Mouse (Mus musculus) forebrain, postnatal 0 days (tissue): ENCODE measurements around the gene Gm21992. TPM values are rescaled to one million over a fixed set of nuclear protein-coding genes. Genes with fewer than 3 reads are reported as not detected.

ENCODE experiments used
- ATAC-seq: fragments of 200-750 bp; cut with Nextera tagmentation; 2 replicates; pipeline ENCODE4 v1.8.0; 2017; ENCODE audit warnings: mild to moderate bottlenecking, moderate library complexity
- DNase-seq: peaks from one replicate; pipeline ENCODE4 v3.0.0-alpha.2; 2015
- H3K27ac ChIP-seq: fragments of 300-500 bp; sonication (generic); 2 replicates; pipeline ENCODE4 v1.5.1; 2014; ENCODE audit warnings: low read depth, mild to moderate bottlenecking, antibody characterized with exemption, low read length, moderate library complexity, mixed read lengths
- H3K27me3 ChIP-seq: fragments of 300-500 bp; sonication (generic); 2 replicates; pipeline ENCODE4 v1.6.1; 2014; ENCODE audit warnings: mild to moderate bottlenecking, low read length, mixed read lengths; ENCODE audit not compliant: insufficient read depth
- H3K36me3 ChIP-seq: fragments of 300-500 bp; sonication (generic); 2 replicates; pipeline ENCODE4 v1.6.1; 2014; ENCODE audit warnings: mild to moderate bottlenecking, moderate library complexity; ENCODE audit not compliant: insufficient read depth
- H3K4me1 ChIP-seq: fragments of 300-500 bp; sonication (generic); 2 replicates; pipeline ENCODE4 v1.6.1; 2014; ENCODE audit warnings: antibody characterized with exemption; ENCODE audit not compliant: insufficient read depth
- H3K4me2 ChIP-seq: fragments of 300-500 bp; sonication (generic); 2 replicates; pipeline ENCODE4 v1.6.1; 2014; ENCODE audit warnings: low read depth, mild to moderate bottlenecking, moderate library complexity
- H3K4me3 ChIP-seq: fragments of 300-500 bp; sonication (generic); 2 replicates; pipeline ENCODE4 v1.5.1; 2014; ENCODE audit warnings: low read depth, low read length, mixed read lengths
- H3K9ac ChIP-seq: fragments of 300-500 bp; sonication (generic); 2 replicates; pipeline ENCODE4 v1.6.1; 2014; ENCODE audit warnings: mild to moderate bottlenecking
- H3K9me3 ChIP-seq: fragments of 300-500 bp; sonication (generic); 2 replicates; pipeline ENCODE4 v1.6.1; 2016; ENCODE audit warnings: low read length
- CTCF ChIP-seq: sonication (generic); IDR thresholded peaks from 2 replicates; pipeline ENCODE4 v1.5.1; 2016; ENCODE audit warnings: antibody characterized with exemption, control low read depth, low read depth
- WGBS: fragments of 180-500 bp; shearing (Covaris S2); extraction: QIAGEN DNeasy Blood & Tissue Kit; methylation state at CpG from one replicate; pipeline ENCODE4 v1.1.7; 2014; 5-methylcytosine and 5-hydroxymethylcytosine counted together
- polyA plus RNA-seq: library from polyadenylated mRNA; unstranded; fragments of >200 nt; fragmentation: Nextera tagmentation; extraction: Ambion mirVana; gene quantifications from 2 replicates; pipeline ENCODE4 v1.2.1, GENCODE M21; 2015
- total RNA-seq: library from RNA; depleted of rRNA; stranded (reverse); fragments of >200 nt; gene quantifications from 2 replicates; pipeline ENCODE4 v1.2.3, GENCODE M21; 2014

The Gm21992 gene
- total and polyA plus RNA-seq, 2 experiments from 2014 or later, result 15.0 to 20.4 TPM

DNA sequence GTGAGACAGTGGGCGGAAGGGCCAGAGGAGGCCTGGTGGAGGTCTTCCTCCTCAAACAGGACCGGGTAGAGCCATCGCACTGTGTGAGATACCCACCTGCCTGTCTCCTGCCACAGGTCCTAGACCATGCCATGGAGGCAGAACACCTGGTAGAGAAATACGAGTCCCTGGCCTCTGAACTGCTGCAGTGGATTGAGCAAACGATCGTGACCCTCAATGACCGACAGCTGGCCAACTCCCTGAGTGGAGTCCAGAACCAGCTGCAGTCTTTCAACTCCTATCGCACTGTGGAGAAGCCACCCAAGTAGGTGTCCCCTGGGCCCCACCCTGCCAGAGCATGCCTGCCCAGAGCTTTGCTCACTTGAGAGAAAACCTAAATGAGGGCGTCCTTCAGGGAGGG lies 82.2 kb downstream of the Gm21992 start:
- no peaks in the 10 kb centered on the region for H3K9me3 ChIP-seq
- TF ChIP-seq CTCF, result no peak
- no peak overlapping the region for H3K4me2 ChIP-seq
- H3K27ac ChIP-seq, result no peak overlapping the region
- ATAC-seq (no peak), DNase-seq (no peak)
- H3K9ac ChIP-seq, result no peak overlapping the region
- peaks cover 86% of the 10 kb centered on the region for H3K36me3 ChIP-seq
- no peaks in the 10 kb centered on the region for H3K4me1 ChIP-seq
- no peaks in the 10 kb centered on the region for H3K27me3 ChIP-seq
- WGBS, result 90% methylated on average over 9 of the region's 9 CpGs
- H3K4me3 ChIP-seq, result no peak overlapping the region

GRCm38 (mm10) chr19:4720671-4721244 lies 90.7 kb downstream of the Gm21992 start:
- Histone ChIP-seq H3K4me3 (no peak overlapping the region), H3K4me1 (no peaks in the 10 kb centered on the region), H3K9me3 (no peaks in the 10 kb centered on the region), H3K9ac (no peak overlapping the region), H3K27ac (no peak overlapping the region), H3K27me3 (no peaks in the 10 kb centered on the region), H3K4me2 (no peak overlapping the region), H3K36me3 (peaks cover 49% of the 10 kb centered on the region)
- WGBS, result 20% methylated on average over 11 of the region's 11 CpGs
- ATAC-seq (no peak), DNase-seq (no peak)
- no peak for TF ChIP-seq CTCF

GRCm38 (mm10) chr19:4720112-4720511 lies 91.3 kb downstream of the Gm21992 start:
- ATAC-seq, result no peak
- no peak overlapping the region for H3K4me2 ChIP-seq
- no peak overlapping the region for H3K4me3 ChIP-seq
- H3K4me1 ChIP-seq, result no peaks in the 10 kb centered on the region
- DNase-seq, result no peak
- WGBS, result 86% methylated on average over 15 of the region's 15 CpGs
- H3K27ac ChIP-seq, result no peak overlapping the region
- no peaks in the 10 kb centered on the region for H3K27me3 ChIP-seq
- no peak overlapping the region for H3K9ac ChIP-seq
- peaks cover 44% of the 10 kb centered on the region for H3K36me3 ChIP-seq
- TF ChIP-seq CTCF, result no peak
- no peaks in the 10 kb centered on the region for H3K9me3 ChIP-seq

DNA sequence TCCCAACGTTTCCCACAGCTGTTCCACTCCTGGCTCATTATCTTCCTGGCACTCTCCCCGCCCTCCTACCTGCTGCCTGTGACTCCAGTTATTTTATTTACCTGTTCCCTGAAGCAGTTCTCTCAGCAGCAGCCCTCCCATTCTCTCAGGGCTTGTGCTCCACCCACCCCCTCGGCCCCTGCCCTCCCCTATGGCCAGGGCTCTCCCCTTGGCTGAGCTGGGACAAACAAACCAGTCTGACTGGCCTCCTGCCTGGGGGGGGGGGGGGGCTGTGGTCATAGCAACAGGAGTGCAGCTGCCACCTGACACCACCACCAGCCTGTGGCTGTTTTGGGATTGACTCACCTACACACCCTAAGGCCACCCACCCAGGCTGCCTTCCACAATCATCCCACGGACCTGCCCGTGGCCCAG lies 92.1 kb downstream of the Gm21992 start:
- Histone ChIP-seq H3K4me3 (no peak overlapping the region), H3K9me3 (no peaks in the 10 kb centered on the region), H3K4me1 (no peaks in the 10 kb centered on the region; the same call in 1 of the 2 replicates), H3K27me3 (no peaks in the 10 kb centered on the region), H3K27ac (no peak overlapping the region), H3K36me3 (peaks cover 38% of the 10 kb centered on the region), H3K4me2 (no peak overlapping the region), H3K9ac (no peak overlapping the region)
- 23% methylated on average over 5 of the region's 5 CpGs for WGBS
- no peak for ATAC-seq
- TF ChIP-seq CTCF, result no peak
- no peak for DNase-seq

- no peak overlapping the region for H3K9ac ChIP-seq
- no peak for TF ChIP-seq CTCF
- DNase-seq (no peak), ATAC-seq (no peak)
- 39% methylated on average over 10 of the region's 12 CpGs for WGBS
- H3K27me3 ChIP-seq, result no peaks in the 10 kb centered on the region
- H3K4me3 ChIP-seq, result no peak overlapping the region
- peaks cover 33% of the 10 kb centered on the region for H3K36me3 ChIP-seq
- no peaks in the 10 kb centered on the region for H3K9me3 ChIP-seq
- no peak overlapping the region for H3K4me2 ChIP-seq
- peaks cover 5% of the 10 kb centered on the region; the same call in 1 of the 2 replicates for H3K4me1 ChIP-seq
- H3K27ac ChIP-seq, result no peak overlapping the region
Measured at GRCm38 (mm10) chr19:4718716-4719115, 92.7 kb downstream of the Gm21992 start.

DNA sequence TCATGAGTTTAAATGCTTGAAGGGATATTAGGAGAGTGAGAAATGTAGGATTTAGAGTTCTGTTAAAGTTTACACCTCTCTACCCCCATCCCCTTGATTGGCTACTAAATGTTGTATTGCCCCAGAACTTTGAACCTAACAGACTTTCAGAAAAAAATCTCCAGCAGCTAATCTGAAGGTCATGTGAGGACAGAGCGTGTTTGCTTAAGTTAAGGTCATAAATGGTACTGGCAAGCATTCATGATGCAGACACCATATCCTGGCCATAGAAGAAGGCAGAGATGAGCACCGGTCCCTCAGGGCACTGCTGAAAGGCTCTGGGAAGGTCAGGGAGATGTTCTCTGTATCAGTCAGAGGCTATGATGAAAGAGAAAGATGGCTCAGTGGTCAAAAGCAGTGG lies 94.1 kb downstream of the Gm21992 start:
- ATAC-seq (no peak), DNase-seq (no peak)
- no peak for TF ChIP-seq CTCF
- WGBS, result 97% methylated on average over 2 of the region's 2 CpGs
- H3K4me2 ChIP-seq, result no peak overlapping the region
- H3K27me3 ChIP-seq, result no peaks in the 10 kb centered on the region
- H3K9ac ChIP-seq, result no peak overlapping the region
- H3K9me3 ChIP-seq, result no peaks in the 10 kb centered on the region
- peaks cover 7% of the 10 kb centered on the region; the same call in 1 of the 2 replicates for H3K4me1 ChIP-seq
- H3K36me3 ChIP-seq, result peaks cover 33% of the 10 kb centered on the region
- H3K27ac ChIP-seq, result no peak overlapping the region
- no peak overlapping the region for H3K4me3 ChIP-seq

DNA sequence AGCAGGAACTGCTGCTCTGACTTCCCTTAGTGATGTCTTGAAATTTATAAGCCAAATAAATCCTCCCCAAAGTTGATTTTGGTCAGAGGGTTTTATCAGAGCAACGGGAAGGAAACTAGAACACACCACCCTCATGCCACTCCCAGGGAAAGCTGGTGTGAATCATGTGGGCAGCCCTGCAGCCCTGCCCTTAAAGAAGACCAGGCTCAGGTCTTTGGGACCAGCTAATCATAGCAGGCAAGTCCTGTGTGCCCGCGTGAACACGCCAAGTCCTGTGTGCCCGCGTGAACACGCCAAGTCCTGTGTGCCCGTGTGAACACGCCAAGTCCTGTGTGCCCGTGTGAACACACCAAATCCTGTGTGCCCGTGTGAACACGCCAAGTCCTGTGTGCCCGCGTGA lies 94.7 kb downstream of the Gm21992 start:
- DNase-seq (no peak), ATAC-seq (no peak)
- Histone ChIP-seq H3K27ac (no peak overlapping the region), H3K4me1 (peaks cover 7% of the 10 kb centered on the region; the same call in 1 of the 2 replicates), H3K4me3 (no peak overlapping the region), H3K9ac (no peak overlapping the region), H3K27me3 (no peaks in the 10 kb centered on the region), H3K9me3 (no peaks in the 10 kb centered on the region), H3K36me3 (peaks cover 32% of the 10 kb centered on the region), H3K4me2 (no peak overlapping the region)
- TF ChIP-seq CTCF, result no peak
- 96% methylated on average over 14 of the region's 14 CpGs for WGBS
